Mouse (Mus musculus): ENCODE measurements around the gene Tle6. TPM values are rescaled to one million over a fixed set of nuclear protein-coding genes. Genes with fewer than 3 reads are reported as not detected.
"Not testable (repeated sequence)": the region's sequence is repeated elsewhere in the genome, so short reads cannot be mapped to it uniquely, and the experiment has no call there.

Tle6 gene
- 19.9 and 26.0 TPM in 2 replicates for polyA plus RNA-seq (2015; fragmentation: Nextera tagmentation; extraction: Ambion mirVana)

DNA sequence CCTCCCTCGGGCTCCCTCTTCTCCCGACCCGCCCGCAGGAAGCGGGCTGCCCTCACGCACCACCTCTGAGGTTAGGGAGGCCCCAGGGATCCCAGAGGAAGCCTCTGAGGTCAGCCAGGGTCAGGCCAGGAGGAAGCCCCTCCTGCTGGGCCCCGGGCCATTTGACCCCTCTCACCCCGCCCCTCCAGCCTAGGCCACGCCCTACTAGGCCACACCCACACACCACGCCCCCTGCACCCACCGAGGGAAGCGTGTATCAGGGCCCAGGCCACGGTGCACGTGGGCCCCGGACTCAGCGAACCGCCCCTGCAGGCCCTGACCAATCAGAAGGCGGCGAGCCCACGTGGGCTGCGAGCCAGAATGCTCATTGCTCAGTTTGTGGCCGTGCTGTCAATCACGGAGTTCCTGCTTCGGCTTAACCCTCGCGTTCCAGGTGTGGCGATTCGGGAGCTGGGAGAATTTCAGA, at the start of gene Tle6:
TSS of gene Tle6 (minus strand) at position 336 of the 466 bp plus-strand sequence.
- H3K36me3 ChIP-seq = no peaks in the 10 kb centered on the region
- peak within 1 kb of the TSS; percentile 34 for H3K4me3 ChIP-seq (replicated peaks)
- 0 out of 2 replicates have a peak within 1 kb of the TSS, but pooled peaks have one; percentile 48 for H3K27ac ChIP-seq
- peaks cover 54% of the 10 kb centered on the region for H3K4me1 ChIP-seq (replicated peaks)
- 1% methylated on average over 28 of the region's 28 CpGs for WGBS
- ATAC-seq = peak; percentile 87
- no peak within 1 kb of the TSS for H3K9ac ChIP-seq
- H3K27me3 ChIP-seq (replicated peaks) = no peaks in the 10 kb centered on the region
- H3K4me2 ChIP-seq (replicated peaks) = peak within 1 kb of the TSS; percentile 75
- no peaks in the 10 kb centered on the region for H3K9me3 ChIP-seq

- peak; percentile 95 for ATAC-seq
- peak within 1 kb of the TSS; percentile 53 for H3K4me3 ChIP-seq (replicated peaks)
- 2% methylated on average over 32 of the region's 52 CpGs for WGBS
- H3K27me3 ChIP-seq (replicated peaks); H3K9me3 ChIP-seq; H3K36me3 ChIP-seq; H3K4me1 ChIP-seq (replicated peaks): not testable (repeated sequence)
- H3K9ac ChIP-seq = peak within 1 kb of the TSS; percentile 65
- H3K27ac ChIP-seq = peak within 1 kb of the TSS; percentile 79; the same call in 1 of the 2 replicates
- H3K4me2 ChIP-seq (replicated peaks) = peak within 1 kb of the TSS; percentile 58
Observed at GRCm38 (mm10) chr10:81648803-81649775, 48.2 kb upstream of the Tle6 start, which contains the start of gene Gm10778. Gene Gm10778 (plus strand): TSS chr10:81649059.

GRCm38 (mm10) chr10:81646015-81646555, 45.2 kb upstream of the Tle6 start:
- H3K9me3 ChIP-seq = no peaks in the 10 kb centered on the region
- ATAC-seq = no peak
- 82% methylated on average over 7 of the region's 7 CpGs for WGBS

DNA sequence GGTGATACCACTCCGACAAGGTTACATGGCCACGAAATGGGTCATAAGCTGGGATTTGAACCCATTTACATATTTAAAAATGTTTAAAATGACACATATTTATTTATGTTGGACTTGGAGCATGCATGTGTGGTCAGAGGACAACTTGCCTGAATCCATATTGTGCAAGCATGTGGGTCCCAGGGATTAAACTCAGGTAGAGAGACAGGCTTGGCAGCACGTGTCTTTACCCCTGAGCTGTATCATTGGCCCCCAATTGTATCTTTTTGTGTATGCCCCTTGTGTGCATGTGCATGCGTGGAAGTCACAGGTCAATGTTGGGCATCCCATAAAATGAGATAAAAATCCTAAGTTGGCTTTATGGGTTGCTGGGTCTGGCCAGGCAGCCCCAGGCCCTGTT, 44.5 kb upstream of the Tle6 start:
- Histone ChIP-seq H3K36me3 (no peaks in the 10 kb centered on the region), H3K4me1 (replicated peaks) (peaks cover 24% of the 10 kb centered on the region), H3K9ac (no peak overlapping the region), H3K4me2 (replicated peaks) (no peak overlapping the region), H3K4me3 (replicated peaks) (no peak overlapping the region), H3K9me3 (no peaks in the 10 kb centered on the region), H3K27ac (no peak overlapping the region), H3K27me3 (replicated peaks) (no peaks in the 10 kb centered on the region)
- WGBS = 87% methylated on average over 4 of the region's 4 CpGs
- no peak for ATAC-seq

More at GRCm38 (mm10) chr10:81646015-81646555, 45.2 kb upstream of the Tle6 start:
- Histone ChIP-seq H3K27me3 (replicated peaks) (no peaks in the 10 kb centered on the region), H3K4me2 (replicated peaks) (no peak overlapping the region), H3K27ac (no peak overlapping the region), H3K36me3 (peaks cover 3% of the 10 kb centered on the region; the same call in 1 of the 2 replicates), H3K9ac (no peak overlapping the region), H3K4me1 (replicated peaks) (peaks cover 22% of the 10 kb centered on the region), H3K4me3 (replicated peaks) (no peak overlapping the region)

GRCm38 (mm10) chr10:81644716-81645115, 43.8 kb upstream of the Tle6 start:
- no peaks in the 10 kb centered on the region for H3K27me3 ChIP-seq (replicated peaks)
- H3K4me3 ChIP-seq (replicated peaks) = no peak overlapping the region
- H3K36me3 ChIP-seq = no peaks in the 10 kb centered on the region
- ATAC-seq = no peak
- no peaks in the 10 kb centered on the region for H3K9me3 ChIP-seq
- no peak overlapping the region for H3K9ac ChIP-seq
- 92% methylated on average over 18 of the region's 18 CpGs for WGBS
- H3K4me1 ChIP-seq (replicated peaks) = peaks cover 24% of the 10 kb centered on the region
- no peak overlapping the region for H3K4me2 ChIP-seq (replicated peaks)
- no peak overlapping the region for H3K27ac ChIP-seq

GRCm38 (mm10) chr10:81644162-81644561, 43.3 kb upstream of the Tle6 start:
- H3K27ac ChIP-seq = peak overlapping the region; percentile 99
- peak; percentile 11 for ATAC-seq
- peak overlapping the region; percentile 82 for H3K4me3 ChIP-seq (replicated peaks)
- 52% methylated on average over 2 of the region's 2 CpGs for WGBS
- H3K27me3 ChIP-seq (replicated peaks) = no peaks in the 10 kb centered on the region
- no peaks in the 10 kb centered on the region for H3K9me3 ChIP-seq
- H3K4me2 ChIP-seq (replicated peaks) = peak overlapping the region; percentile 91
- peak overlapping the region; percentile 99 for H3K9ac ChIP-seq
- peaks cover 24% of the 10 kb centered on the region for H3K4me1 ChIP-seq (replicated peaks)
- H3K36me3 ChIP-seq = no peaks in the 10 kb centered on the region

DNA sequence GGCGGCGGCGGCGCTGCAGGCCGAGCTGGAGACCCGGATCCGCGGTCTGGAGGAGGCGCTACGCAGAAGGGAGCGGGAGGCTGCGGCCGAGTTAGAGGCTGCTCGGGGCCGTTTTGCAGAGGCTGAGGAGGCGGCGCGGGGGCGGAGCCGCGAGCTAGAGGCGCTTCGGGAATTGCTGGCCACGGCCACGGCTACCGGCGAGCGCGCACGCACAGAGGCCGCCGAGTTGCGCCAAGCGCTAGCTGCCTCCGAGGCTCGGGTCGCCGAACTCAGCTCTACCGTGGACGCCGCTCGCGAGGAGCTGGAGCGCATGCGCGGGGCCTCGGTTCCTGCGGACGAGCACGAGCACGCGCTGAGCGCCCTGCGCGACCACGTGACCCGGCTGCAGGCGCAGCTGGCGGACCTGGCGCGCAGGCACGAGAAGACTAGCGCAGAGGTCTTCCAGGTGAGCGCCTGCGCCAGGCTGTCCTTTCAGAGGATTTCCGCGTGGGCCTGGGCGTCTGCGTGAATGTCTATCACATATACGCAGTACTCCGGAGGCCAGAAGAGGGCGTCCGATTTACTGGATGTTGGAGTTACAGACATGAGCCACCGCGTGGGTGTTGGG, 42.7 kb upstream of the Tle6 start:
- peak overlapping the region; percentile 82 for H3K4me3 ChIP-seq (replicated peaks)
- peaks cover 24% of the 10 kb centered on the region for H3K4me1 ChIP-seq (replicated peaks)
- H3K27ac ChIP-seq = peak overlapping the region; percentile 99
- peak overlapping the region; percentile 91 for H3K4me2 ChIP-seq (replicated peaks)
- no peaks in the 10 kb centered on the region for H3K36me3 ChIP-seq
- no peaks in the 10 kb centered on the region for H3K9me3 ChIP-seq
- under 1% methylated on average over 75 of the region's 75 CpGs for WGBS
- H3K9ac ChIP-seq = peak overlapping the region; percentile 99
- H3K27me3 ChIP-seq (replicated peaks) = no peaks in the 10 kb centered on the region
- peak; percentile 93 for ATAC-seq

DNA sequence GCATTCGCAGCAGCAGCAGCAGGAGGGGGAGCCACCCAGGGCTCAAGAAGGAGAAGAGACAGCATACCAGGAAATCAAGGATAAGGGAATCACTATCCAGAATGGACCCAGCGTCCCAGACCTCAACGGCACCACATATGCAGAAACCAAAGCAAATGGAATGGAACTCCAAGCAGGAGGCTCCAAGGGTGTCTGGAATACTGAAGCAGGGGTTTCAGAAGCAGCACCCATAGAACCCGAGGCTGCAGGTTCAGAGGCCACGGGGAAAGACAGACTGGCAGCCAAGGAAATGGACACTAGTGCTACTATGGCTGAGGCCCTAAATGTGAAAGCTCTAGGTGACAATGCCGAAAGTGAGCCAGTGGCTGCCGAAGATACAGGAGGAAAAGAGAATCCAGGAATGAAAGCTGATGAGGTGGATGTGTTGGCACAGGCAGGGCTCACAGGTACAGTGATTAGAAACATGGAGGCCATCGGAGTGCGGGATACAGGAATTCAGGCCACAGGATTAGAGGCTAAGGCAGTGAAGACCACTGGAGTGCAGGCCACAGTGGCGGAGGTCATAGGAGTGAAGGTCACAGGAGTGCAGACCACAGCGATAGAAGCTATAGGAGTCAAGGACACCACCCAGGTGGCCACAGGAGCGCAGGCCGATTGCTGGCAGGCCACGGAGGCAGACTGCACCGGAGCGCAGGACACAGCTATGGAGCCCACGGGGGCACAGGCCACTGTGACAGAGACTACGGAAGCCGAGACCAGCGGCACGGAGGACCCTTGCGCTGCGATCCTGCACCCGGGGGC, 42.0 kb upstream of the Tle6 start:
- ATAC-seq = no peak; the same call in 1 of the 2 replicates
- Histone ChIP-seq H3K4me2 (replicated peaks) (peak overlapping the region; percentile 91), H3K9me3 (no peaks in the 10 kb centered on the region), H3K9ac (peak overlapping the region; percentile 99), H3K27me3 (replicated peaks) (no peaks in the 10 kb centered on the region), H3K4me3 (replicated peaks) (peak overlapping the region; percentile 82), H3K27ac (peak overlapping the region; percentile 99), H3K4me1 (replicated peaks) (peaks cover 24% of the 10 kb centered on the region), H3K36me3 (no peaks in the 10 kb centered on the region)
- 17% methylated on average over 24 of the region's 24 CpGs for WGBS

- Histone ChIP-seq H3K36me3 (no peaks in the 10 kb centered on the region), H3K4me1 (replicated peaks) (peaks cover 24% of the 10 kb centered on the region), H3K27ac (no peak overlapping the region), H3K27me3 (replicated peaks) (no peaks in the 10 kb centered on the region), H3K4me3 (replicated peaks) (peak overlapping the region; percentile 82), H3K9me3 (no peaks in the 10 kb centered on the region), H3K9ac (peak overlapping the region; percentile 99), H3K4me2 (replicated peaks) (peak overlapping the region; percentile 91)
- ATAC-seq = no peak
- WGBS = 72% methylated on average over 8 of the region's 8 CpGs
Observed at GRCm38 (mm10) chr10:81641978-81642647, 41.2 kb upstream of the Tle6 start.

GRCm38 (mm10) chr10:81641566-81641965, 40.7 kb upstream of the Tle6 start:
- no peak for ATAC-seq
- no peak overlapping the region for H3K9ac ChIP-seq
- H3K36me3 ChIP-seq = no peaks in the 10 kb centered on the region
- H3K27ac ChIP-seq = no peak overlapping the region
- H3K4me3 ChIP-seq (replicated peaks) = no peak overlapping the region
- H3K27me3 ChIP-seq (replicated peaks) = no peaks in the 10 kb centered on the region
- 86% methylated on average over 2 of the region's 2 CpGs for WGBS
- 0 out of 2 replicates have a peak overlapping the region, but pooled peaks have one; percentile 91 for H3K4me2 ChIP-seq (replicated peaks)
- no peaks in the 10 kb centered on the region for H3K9me3 ChIP-seq
- H3K4me1 ChIP-seq (replicated peaks) = peaks cover 24% of the 10 kb centered on the region

DNA sequence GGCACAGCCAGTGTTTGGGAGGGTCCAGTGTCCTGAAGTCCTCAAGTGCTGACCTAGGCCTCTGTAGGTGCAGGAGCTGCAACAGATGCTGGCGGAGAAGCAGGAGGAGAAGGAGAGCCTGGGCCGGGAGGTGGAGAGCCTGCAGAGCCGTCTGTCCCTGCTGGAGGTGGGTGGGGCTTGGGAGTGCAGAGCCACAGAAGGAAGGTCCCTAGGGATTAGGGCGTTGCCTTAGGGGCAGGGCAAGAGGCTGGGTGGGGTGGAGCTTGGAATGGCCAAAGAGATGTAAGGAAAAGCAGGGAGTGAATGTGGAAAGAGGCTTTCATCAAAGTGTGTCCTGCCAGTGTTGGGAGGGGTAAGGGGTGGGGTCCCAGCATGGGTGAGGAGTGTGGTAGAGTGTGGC, 40.0 kb upstream of the Tle6 start:
- not testable (repeated sequence) for ATAC-seq; H3K9ac ChIP-seq; H3K4me3 ChIP-seq (replicated peaks); H3K9me3 ChIP-seq; H3K36me3 ChIP-seq; H3K27me3 ChIP-seq (replicated peaks); H3K4me2 ChIP-seq (replicated peaks); H3K27ac ChIP-seq
- H3K4me1 ChIP-seq (replicated peaks) = peaks cover 24% of the 10 kb centered on the region
- WGBS = 33% methylated on average over 4 of the region's 4 CpGs

Measured in intestine, embryonic 15.5 days (tissue).